Mouse (Mus musculus) skeletal muscle tissue, adult 2 months (tissue): Measurements from ENCODE around the gene Dpy19l3.

ENCODE experiments used
- DNase-seq: peaks from one replicate; pipeline ENCODE4 v3.0.0-alpha.2; 2012; ENCODE audit warnings: low read depth, low spot score

Gene Dpy19l3

GRCm38 (mm10) chr7:35750873-35751272 is 3.4 kb downstream of the Dpy19l3 start:
- no peak for DNase-seq

- DNase-seq, result no peak
Observed at GRCm38 (mm10) chr7:35747397-35747964, 6.8 kb downstream of the Dpy19l3 start.

- no peak for DNase-seq
Observed at GRCm38 (mm10) chr7:35746686-35747396, 7.4 kb downstream of the Dpy19l3 start.

- DNase-seq, result peak; percentile 67
Observed at GRCm38 (mm10) chr7:35745281-35745702, 9.0 kb downstream of the Dpy19l3 start.

- DNase-seq, result no peak
Observed at GRCm38 (mm10) chr7:35744771-35745170, 9.5 kb downstream of the Dpy19l3 start.

GRCm38 (mm10) chr7:35742310-35742709 is 11.9 kb downstream of the Dpy19l3 start:
- DNase-seq, result no peak

GRCm38 (mm10) chr7:35741858-35742257 is 12.4 kb downstream of the Dpy19l3 start:
- DNase-seq, result no peak

- no peak for DNase-seq
Observed at GRCm38 (mm10) chr7:35740489-35741230, 13.6 kb downstream of the Dpy19l3 start.

- no peak for DNase-seq
Observed at GRCm38 (mm10) chr7:35738871-35739270, 15.4 kb downstream of the Dpy19l3 start.

GRCm38 (mm10) chr7:35733313-35734050 is 20.8 kb downstream of the Dpy19l3 start:
- no peak for DNase-seq

GRCm38 (mm10) chr7:35732585-35733059 is 21.6 kb downstream of the Dpy19l3 start:
- DNase-seq, result no peak

- no peak for DNase-seq
Observed at GRCm38 (mm10) chr7:35729621-35730031, 24.6 kb downstream of the Dpy19l3 start.

GRCm38 (mm10) chr7:35728376-35728775 is 25.9 kb downstream of the Dpy19l3 start:
- DNase-seq, result no peak

GRCm38 (mm10) chr7:35723035-35723434 is 31.2 kb downstream of the Dpy19l3 start:
- DNase-seq, result no peak

GRCm38 (mm10) chr7:35718421-35719178 is 35.7 kb downstream of the Dpy19l3 start:
- DNase-seq, result no peak

GRCm38 (mm10) chr7:35710366-35710765 is 43.9 kb downstream of the Dpy19l3 start:
- DNase-seq, result no peak

GRCm38 (mm10) chr7:35708101-35708500 is 46.2 kb downstream of the Dpy19l3 start:
- no peak for DNase-seq

GRCm38 (mm10) chr7:35699005-35699404 is 55.2 kb downstream of the Dpy19l3 start:
- DNase-seq, result no peak

GRCm38 (mm10) chr7:35698073-35698472 is 56.2 kb downstream of the Dpy19l3 start:
- no peak for DNase-seq

GRCm38 (mm10) chr7:35692641-35693040 is 61.6 kb downstream of the Dpy19l3 start:
- no peak for DNase-seq

GRCm38 (mm10) chr7:35692117-35692516 is 62.1 kb downstream of the Dpy19l3 start:
- no peak for DNase-seq
